Comparison of ENCODE assay signal across 15 mouse cellular contexts in genomic region chr2:164957548-164958315, GRCm38 (mm10). TPM values are rescaled to one million over a fixed set of nuclear protein-coding genes. Genes with fewer than 3 reads are reported as not detected.
DNase-seq lines count a peak whose midpoint lies in the region; TF ChIP-seq lines count a peak whose summit lies in the region.
"Had no signal": no experiment of that assay in that cellular context is flagged by ENCODE, and none has a peak within 500 bp of the region (broad histone marks: within the 10 kb centered on the region; RNA-seq: fewer than 3 reads in every experiment).

No protein-coding gene starts in this region.

- intact Hi-C loops in left cerebral cortex, adult 2 months (cut with DNase I), result no loop called here
- intact Hi-C loops in left cerebral cortex, postnatal 4 days (cut with DNase I), result no loop called here

- peaks cover 16% of the 10 kb centered on the region for H3K4me1 ChIP-seq in cerebellum, adult 2 months (ENCODE audit: control insufficient read depth, insufficient read depth, low read length)
- H3K4me1 ChIP-seq in thymus, adult 2 months (replicated peaks; ENCODE audit: control insufficient read depth, insufficient read depth, low read length), result peaks cover 6% of the 10 kb centered on the region

- WGBS in cerebellum, adult 2 months, result 61% methylated on average over 9 of the region's 9 CpGs
- 75% methylated on average over 9 of the region's 9 CpGs for WGBS in thymus, adult 2 months

- H3K4me3 ChIP-seq in cerebellum, adult 2 months (replicated peaks; ENCODE audit: insufficient read depth, low read depth, low read length), result no peak overlapping the region
- H3K4me3 ChIP-seq in left cerebral cortex, adult 2 months, result no peak overlapping the region
- no peak overlapping the region for H3K4me3 ChIP-seq in thymus, adult 2 months (ENCODE audit: control insufficient read depth, insufficient read depth, low read length)

- no peak for TF ChIP-seq POLR2A in cerebellum, adult 2 months (IDR thresholded peaks at IDR 0.05; ENCODE audit: borderline replicate concordance, insufficient read depth, low read length)
- TF ChIP-seq POLR2A in thymus, adult 2 months (IDR thresholded peaks at IDR 0.05; ENCODE audit: control insufficient read depth, extremely low read depth, insufficient read depth, low read length, poor library complexity), result no peak

- no peak overlapping the region for H3K27ac ChIP-seq in cerebellum, adult 2 months (ENCODE audit: insufficient read depth, low read length)
- H3K27ac ChIP-seq in left cerebral cortex, adult 2 months, result no peak overlapping the region
- H3K27ac ChIP-seq in thymus, adult 2 months (ENCODE audit: control insufficient read depth, insufficient read depth, low read length), result no peak overlapping the region

- DNase-seq in cerebellum, adult 2 months, result no peak
- no peak for DNase-seq in cerebellum, postnatal 36 days
- DNase-seq in left cerebral cortex, adult 2 months (ENCODE audit: extremely low spot score in 1 of 2, low spot score in 2 of 2), result no peak
- no peak for DNase-seq in left cerebral cortex, postnatal 4 days
- DNase-seq in thymus, adult 2 months, result no peak
- no peak for DNase-seq in thymus, postnatal 10 days (ENCODE audit: low spot score in 2 of 2)
- DNase-seq in adrenal gland, adult 18-20 months (ENCODE audit: low spot score in 2 of 2), result no peak
- no peak for DNase-seq in gastrocnemius, adult 18-20 months (ENCODE audit: low spot score)
- DNase-seq: adrenal gland, postnatal 25 days; cerebellum, adult 9-11 months; heart, postnatal 4 days; kidney, adult 9 months; layer of hippocampus, postnatal 36 days; lung, postnatal 14 days; right cerebral cortex, postnatal 25 days had no signal

- TF ChIP-seq CTCF in cerebellum, adult 2 months (IDR thresholded peaks at IDR 0.05; ENCODE audit: borderline replicate concordance, insufficient read depth, low read depth, low read length), result 0 out of 2 replicates have a peak, but pooled peaks have one; percentile 4
- peak; percentile 31 for TF ChIP-seq CTCF in left cerebral cortex, adult 2 months (IDR thresholded peaks at IDR 0.05)
- TF ChIP-seq CTCF in thymus, adult 2 months (IDR thresholded peaks at IDR 0.05; ENCODE audit: borderline replicate concordance, control insufficient read depth, extremely low read depth, insufficient read depth, low read length, poor library complexity), result 0 out of 2 replicates have a peak, but pooled peaks have one; percentile 21

- no peaks in the 10 kb centered on the region for H3K27me3 ChIP-seq in cerebellum, adult 2 months (ENCODE audit: control insufficient read depth, insufficient read depth, low read length)
- no peaks in the 10 kb centered on the region; the same call in 1 of the 2 replicates for H3K27me3 ChIP-seq in thymus, adult 2 months (ENCODE audit: control insufficient read depth, insufficient read depth, low read length)

- no peaks in the 10 kb centered on the region for H3K36me3 ChIP-seq in thymus, adult 2 months (ENCODE audit: control insufficient read depth, insufficient read depth, low read length)

RNA-seq across cellular contexts. Expression of gene Slc12a5, which starts 2.9 kb away (rescaled TPM):
- polyA plus RNA-seq in cerebellum, adult 2 months (2012; rRNA removed), result 386 and 396 TPM in 2 replicates
- 100 to 1,000 TPM; 575 to 581 TPM for total RNA-seq in left cerebral cortex, adult 2 months (2021)
- total RNA-seq in left cerebral cortex, postnatal 4 days (2021), result 100 to 1,000 TPM; 158 to 181 TPM
- 0.70 and 1.3 TPM in 2 replicates for polyA plus RNA-seq in thymus, adult 2 months (2012; rRNA removed)
- total RNA-seq in adrenal gland, adult 18-20 months (2021), result 1 to 10 TPM; 5.2 to 9.0 TPM
- total RNA-seq in gastrocnemius, adult 18-20 months (2021), result under 1 TPM; 0.40 to 0.55 TPM

RNA-seq across cellular contexts. Expression of gene Mmp9, which starts 17.2 kb away (rescaled TPM):
- 3.3 and 3.7 TPM in 2 replicates for polyA plus RNA-seq in cerebellum, adult 2 months (2012; rRNA removed)
- 1 to 10 TPM; 1.4 TPM for total RNA-seq in left cerebral cortex, adult 2 months (2021)
- total RNA-seq in left cerebral cortex, postnatal 4 days (2021), result 1 to 10 TPM; 2.1 to 2.3 TPM
- polyA plus RNA-seq in thymus, adult 2 months (2012; rRNA removed), result 29.1 and 31.7 TPM in 2 replicates
- 1 to 10 TPM in 1 of 2 experiments, under 1 TPM in 1; 0.89 to 2.7 TPM for total RNA-seq in adrenal gland, adult 18-20 months (2021)
- under 1 TPM; 0.43 to 0.85 TPM for total RNA-seq in gastrocnemius, adult 18-20 months (2021)

RNA-seq across cellular contexts. Expression of gene Zfp335, which starts 46.2 kb away (rescaled TPM):
- 32.0 and 34.7 TPM in 2 replicates for polyA plus RNA-seq in cerebellum, adult 2 months (2012; rRNA removed)
- 10 to 100 TPM; 27.2 to 28.0 TPM for total RNA-seq in left cerebral cortex, adult 2 months (2021)
- 10 to 100 TPM; 30.0 to 31.2 TPM for total RNA-seq in left cerebral cortex, postnatal 4 days (2021)
- 92.6 and 99.0 TPM in 2 replicates for polyA plus RNA-seq in thymus, adult 2 months (2012; rRNA removed)
- 10 to 100 TPM; 20.9 to 22.4 TPM for total RNA-seq in adrenal gland, adult 18-20 months (2021)
- 1 to 10 TPM; 7.4 to 8.4 TPM for total RNA-seq in gastrocnemius, adult 18-20 months (2021)

Comparison
In these comparisons a context has a peak if more than half of its experiments do, and no peak if none do; other contexts are left out.
1. RNA of gene Slc12a5, which starts 2.9 kb away (total RNA-seq): 575 to 581 TPM in left cerebral cortex, adult 2 months and 158 to 181 TPM in left cerebral cortex, postnatal 4 days; 5.2 to 9.0 TPM in adrenal gland, adult 18-20 months and 0.40 to 0.55 TPM in gastrocnemius, adult 18-20 months; every median in the first group is over 10 times any median in the second.
2. Peak in every context shown above with its lines, with median percentiles within 50 percentile points of each other: CTCF ChIP-seq.